Mouse (Mus musculus) embryonic fibroblast, embryonic 13.5 days (primary cell): Measurements from ENCODE around the gene Krtap4-1.

Experiments
- CTCF ChIP-seq: IDR thresholded peaks from 2 replicates; pipeline ENCODE4 v1.5.1; 2011; ENCODE audit warnings: mild to moderate bottlenecking, control low read depth, low read length, moderate library complexity, borderline replicate concordance; ENCODE audit not compliant: insufficient read depth
- POLR2A ChIP-seq: IDR thresholded peaks from 2 replicates; pipeline ENCODE4 v1.6.1; 2011; ENCODE audit warnings: low read depth, mild to moderate bottlenecking, control low read depth, low read length, moderate library complexity

DNA sequence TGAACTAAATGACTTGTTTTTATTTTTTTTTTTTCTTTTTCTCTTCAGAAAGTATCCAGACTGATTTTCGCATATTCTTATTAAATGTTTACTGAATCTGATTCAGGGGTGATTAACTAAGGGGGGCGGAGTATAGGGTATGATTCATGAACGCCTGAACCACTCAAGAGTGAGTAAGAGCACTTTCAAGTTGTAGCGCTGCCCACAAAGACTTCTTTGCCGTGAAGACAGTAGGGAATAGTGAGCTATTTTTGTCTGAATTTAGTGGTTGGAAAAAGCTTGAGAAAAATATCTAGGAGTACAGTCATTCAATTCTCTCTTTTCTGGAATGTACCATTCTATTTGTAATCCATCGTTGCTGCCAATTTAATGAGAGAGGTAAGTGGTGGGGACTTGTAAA, 46.5 kb downstream of the Krtap4-1 start:
- TF ChIP-seq CTCF = no peak
- no peak for TF ChIP-seq POLR2A
